Mouse (Mus musculus) midbrain, embryonic 13.5 days (tissue): ENCODE measurements at regions not wholly inside any gene's neighbourhood (a gene's known extent, or its start where the extent isn't known, plus 50 kb on each side); places are given as distances from the start of the nearest gene placed in this dataset.
"Not testable (repeated sequence)": the region's sequence is repeated elsewhere in the genome, so short reads cannot be mapped to it uniquely, and the experiment has no call there.

ENCODE experiments used
- ATAC-seq: fragments of 200-750 bp; cut with Nextera tagmentation; 2 replicates; pipeline ENCODE4 v1.8.0; 2017; ENCODE audit warnings: mild to moderate bottlenecking, moderate TSS enrichment, moderate library complexity
- H3K27ac ChIP-seq: fragments of 300-500 bp; sonication (generic); 2 replicates; pipeline ENCODE4 v1.5.1; 2015; ENCODE audit warnings: inconsistent platforms, mild to moderate bottlenecking, moderate library complexity
- H3K27me3 ChIP-seq: fragments of 300-500 bp; sonication (generic); 2 replicates; pipeline ENCODE4 v1.6.1; 2015; ENCODE audit warnings: mild to moderate bottlenecking, inconsistent platforms
- H3K36me3 ChIP-seq: fragments of 300-500 bp; sonication (generic); 2 replicates; pipeline ENCODE4 v1.6.1; 2015; ENCODE audit warnings: mild to moderate bottlenecking, inconsistent platforms
- H3K4me1 ChIP-seq: fragments of 300-500 bp; sonication (generic); replicated peaks from 2 replicates; pipeline ENCODE4 v1.6.1; 2015; ENCODE audit warnings: inconsistent platforms
- H3K4me2 ChIP-seq: fragments of 300-500 bp; sonication (generic); replicated peaks from 2 replicates; pipeline ENCODE4 v1.6.1; 2015; ENCODE audit warnings: moderate library complexity, mild to moderate bottlenecking, inconsistent platforms
- H3K4me3 ChIP-seq: fragments of 300-500 bp; sonication (generic); replicated peaks from 2 replicates; pipeline ENCODE4 v1.5.1; 2015; ENCODE audit warnings: mild to moderate bottlenecking, inconsistent platforms
- H3K9ac ChIP-seq: fragments of 300-500 bp; sonication (generic); replicated peaks from 2 replicates; pipeline ENCODE4 v1.6.1; 2015; ENCODE audit warnings: mild to moderate bottlenecking, inconsistent platforms
- H3K9me3 ChIP-seq: fragments of 300-500 bp; sonication (generic); 2 replicates; pipeline ENCODE4 v1.6.1; 2016; ENCODE audit warnings: mild to moderate bottlenecking, inconsistent platforms
- WGBS: fragments of 180-500 bp; shearing (Covaris S2); methylation state at CpG from one replicate; pipeline ENCODE4 v1.1.7; 2015; 5-methylcytosine and 5-hydroxymethylcytosine counted together

DNA sequence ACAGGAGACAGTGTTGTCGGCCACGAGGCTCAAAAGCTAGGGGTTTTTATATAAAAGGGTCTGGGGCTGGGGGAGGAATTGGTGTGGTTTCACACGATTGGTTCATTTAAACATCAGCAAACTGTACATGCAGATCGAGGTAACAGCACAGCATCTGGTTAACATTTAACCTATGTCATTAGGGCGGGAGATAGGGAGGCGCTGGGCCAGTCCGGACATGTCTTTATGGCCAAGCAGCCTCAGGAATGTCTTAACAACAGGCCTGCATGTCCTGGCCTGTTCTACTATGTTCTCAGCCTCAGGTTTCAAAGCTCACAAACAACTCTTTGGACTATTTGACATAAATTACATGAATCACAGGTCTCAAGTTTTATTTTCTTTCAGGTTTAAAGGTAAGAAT, 62.9 kb upstream of the Dpp6 start:
- H3K36me3 ChIP-seq, H3K4me1 ChIP-seq, ATAC-seq, H3K4me2 ChIP-seq, H3K9me3 ChIP-seq, H3K4me3 ChIP-seq, H3K27ac ChIP-seq, H3K27me3 ChIP-seq, H3K9ac ChIP-seq: not testable (repeated sequence)
- 93% methylated on average over 7 of the region's 7 CpGs for WGBS
